ENCODE assay signal across 30 mouse cellular contexts in genomic region chr5:89198501-89198900, GRCm38 (mm10).
DNase-seq lines count a peak whose midpoint lies in the region; ATAC-seq and TF ChIP-seq lines count a peak whose summit lies in the region.
"Had no signal": no experiment of that assay in that cellular context is flagged by ENCODE, and none has a peak within 500 bp of the region (broad histone marks: within the 10 kb centered on the region; RNA-seq: fewer than 3 reads in every experiment).

No protein-coding gene starts in this region.

- TF ChIP-seq CTCF in left cerebral cortex, adult 2 months (IDR thresholded peaks at IDR 0.05): no peak

- intact Hi-C loops in left cerebral cortex, adult 2 months (cut with DNase I): no loop called here

- no peak overlapping the region for H3K4me3 ChIP-seq in left cerebral cortex, adult 2 months
- H3K4me3 ChIP-seq: embryonic facial prominence, embryonic 13.5 days; forebrain, embryonic 10.5 days; forebrain, embryonic 15.5 days; gastrocnemius, adult 2 months; heart, embryonic 13.5 days; myocyte had no signal

- peak; percentile 97 for ATAC-seq in granulocyte monocyte progenitor cell, adult 5-6 weeks (replicated peaks; ENCODE audit: poor library complexity, severe bottlenecking)
- peak; percentile 98 for ATAC-seq in megakaryocyte progenitor cell, adult 5-6 weeks (replicated peaks; ENCODE audit: poor library complexity)
- ATAC-seq: forebrain, embryonic 15.5 days; hindbrain, embryonic 16.5 days; intestine, embryonic 16.5 days; Patski had no signal

- no peak overlapping the region for H3K27ac ChIP-seq in left cerebral cortex, adult 2 months
- H3K27ac ChIP-seq: embryonic facial prominence, embryonic 13.5 days; forebrain, embryonic 10.5 days; forebrain, embryonic 15.5 days; gastrocnemius, adult 2 months; heart, embryonic 13.5 days; kidney, postnatal 0 days; liver, embryonic 14.5 days had no signal

- peak; percentile 8 for DNase-seq in spleen, postnatal 36 days (ENCODE audit: low spot score in 2 of 2)
- DNase-seq in spleen, postnatal 4 days (ENCODE audit: low spot score in 2 of 2): no peak
- no peak for DNase-seq in left cerebral cortex, adult 2 months (ENCODE audit: extremely low spot score in 1 of 2, low spot score in 2 of 2)
- no peak for DNase-seq in layer of hippocampus, postnatal 14 days (ENCODE audit: low spot score in 2 of 2)
- no peak for DNase-seq in testis, postnatal 10 days (ENCODE audit: low spot score)
- DNase-seq: adrenal gland, postnatal 14 days; cerebellum, adult 11-12 months; cerebellum, adult 9-11 months; gastrocnemius, adult 2 months; heart, postnatal 10 days; kidney, adult 8-10 months; kidney, postnatal 4 days; liver; lung, embryonic 14.5 days; lung, postnatal 14 days; retina, postnatal 1 day; right cerebral cortex, postnatal 14 days; thymus, postnatal 36 days had no signal

Comparison
In these comparisons a context has a peak if more than half of its experiments do, and no peak if none do; other contexts are left out.
1. DNase-seq: peak in spleen, postnatal 36 days (2 of 2); none in spleen, postnatal 4 days (0 of 2), left cerebral cortex, adult 2 months (0 of 2), layer of hippocampus, postnatal 14 days (0 of 2) and testis, postnatal 10 days (single experiment).